Mouse (Mus musculus) splenic B cell, adult 2 months (primary cell): ENCODE data around the gene Endou.

Source experiments
- DNase-seq: peaks from one replicate; pipeline ENCODE4 v3.0.0-alpha.2; 2011; ENCODE audit warnings: low read depth, low spot score
- H3K27me3 ChIP-seq: 2 replicates; pipeline ENCODE4 v1.6.1; 2012; ENCODE audit warnings: mild to moderate bottlenecking, low read length, moderate library complexity, mixed read lengths; ENCODE audit not compliant: control insufficient read depth, poor library complexity, insufficient read depth, severe bottlenecking
- H3K36me3 ChIP-seq: 2 replicates; pipeline ENCODE4 v1.6.1; 2012; ENCODE audit warnings: mild to moderate bottlenecking, low read length, moderate library complexity, mixed read lengths; ENCODE audit not compliant: control insufficient read depth, poor library complexity, insufficient read depth, severe bottlenecking

The Endou gene

DNA sequence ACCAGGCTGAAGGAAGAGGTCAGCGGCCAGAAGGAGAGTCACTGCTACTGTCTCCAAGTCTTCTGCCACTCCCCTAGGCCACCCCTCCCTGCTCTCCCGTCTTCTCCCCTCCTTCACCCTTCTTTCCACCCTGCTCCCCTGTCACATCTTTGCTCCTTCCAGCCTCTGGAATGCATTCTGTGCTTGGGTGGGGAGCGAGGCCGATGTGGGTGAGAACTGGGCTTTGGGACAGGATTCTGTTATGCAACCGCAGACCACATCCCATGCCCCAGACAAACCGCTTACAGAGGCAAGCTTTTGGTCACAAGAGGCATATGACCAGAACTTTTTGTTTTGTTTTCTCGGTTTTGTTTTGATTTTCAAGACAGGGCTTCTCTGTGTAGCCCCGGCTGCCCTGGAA lies 4.1 kb downstream of the Endou start:
- peak; percentile 48 for DNase-seq
- no peaks in the 10 kb centered on the region for H3K27me3 ChIP-seq
- no peaks in the 10 kb centered on the region for H3K36me3 ChIP-seq

- Histone ChIP-seq H3K27me3 (no peaks in the 10 kb centered on the region), H3K36me3 (no peaks in the 10 kb centered on the region)
- DNase-seq = no peak
Measured at GRCm38 (mm10) chr15:97726310-97726709, 4.8 kb downstream of the Endou start.

DNA sequence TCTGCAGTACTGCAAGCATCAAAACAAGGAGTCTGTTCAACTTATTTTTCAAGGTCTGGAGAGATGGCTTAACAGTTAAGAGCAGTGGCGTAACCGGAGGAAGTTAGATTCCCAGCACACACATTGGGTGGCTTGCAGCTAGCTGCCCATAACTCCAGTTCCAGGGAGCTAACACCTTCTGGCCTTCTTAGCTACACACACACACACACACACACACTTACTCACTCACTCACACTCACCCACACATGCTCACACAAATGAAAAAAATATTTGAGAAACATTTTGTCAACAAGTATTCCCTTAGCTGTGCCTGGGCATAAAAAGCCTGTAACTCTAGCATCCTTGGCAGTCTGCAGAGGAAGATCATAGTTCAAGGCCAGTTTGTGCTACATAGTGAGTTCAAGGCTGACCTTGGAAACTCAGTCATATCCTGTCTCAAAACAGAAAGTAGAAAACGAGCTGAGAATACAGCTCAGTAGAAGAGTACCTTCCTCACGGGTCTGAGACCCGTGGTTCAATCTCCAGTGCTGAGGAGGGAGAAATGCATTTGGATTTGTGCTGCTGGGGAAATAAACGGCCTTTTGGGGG lies 5.8 kb downstream of the Endou start:
- H3K27me3 ChIP-seq = no peaks in the 10 kb centered on the region
- H3K36me3 ChIP-seq = no peaks in the 10 kb centered on the region
- no peak for DNase-seq

DNA sequence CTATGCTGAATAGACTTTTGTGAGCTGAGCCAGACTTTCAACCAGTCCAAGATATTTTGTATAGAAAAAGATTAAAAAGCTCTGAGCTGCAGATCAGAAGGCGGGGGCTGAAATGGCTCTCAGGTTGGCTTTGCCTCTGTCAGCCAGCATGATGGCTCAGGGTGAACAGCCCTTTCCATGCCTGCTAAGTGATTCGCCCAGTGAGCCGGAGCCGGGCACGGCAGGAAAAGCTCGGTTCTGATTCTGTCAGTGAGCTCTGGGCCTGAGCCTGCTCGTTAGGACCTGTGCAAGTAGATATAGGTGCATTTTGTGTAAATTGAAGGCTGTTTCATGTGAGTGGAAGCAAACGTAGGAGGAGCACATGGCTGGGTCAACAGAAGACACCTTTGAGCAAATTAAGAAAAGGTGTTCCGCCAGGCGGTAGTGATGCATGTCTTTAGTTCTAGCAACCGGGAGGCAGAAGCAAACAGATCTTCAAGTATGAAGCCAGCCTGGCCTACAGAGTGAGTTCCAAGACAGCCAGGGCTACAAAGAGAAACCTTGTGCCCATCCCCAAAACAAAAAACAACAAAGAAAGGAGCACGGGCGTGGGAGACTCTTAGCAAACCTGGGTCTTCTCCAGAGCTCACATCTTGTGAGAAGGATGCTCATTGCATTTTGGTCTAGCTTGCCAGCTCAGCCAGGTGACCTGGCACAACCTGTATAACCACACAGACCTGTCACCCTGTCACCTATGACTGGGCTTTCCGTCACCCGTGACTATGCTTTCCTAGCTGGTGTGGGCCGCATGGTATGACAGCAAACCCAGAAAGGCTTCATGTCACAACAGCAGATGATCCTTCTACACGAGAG lies 6.6 kb downstream of the Endou start:
- Histone ChIP-seq H3K27me3 (no peaks in the 10 kb centered on the region), H3K36me3 (no peaks in the 10 kb centered on the region)
- DNase-seq = no peak

DNA sequence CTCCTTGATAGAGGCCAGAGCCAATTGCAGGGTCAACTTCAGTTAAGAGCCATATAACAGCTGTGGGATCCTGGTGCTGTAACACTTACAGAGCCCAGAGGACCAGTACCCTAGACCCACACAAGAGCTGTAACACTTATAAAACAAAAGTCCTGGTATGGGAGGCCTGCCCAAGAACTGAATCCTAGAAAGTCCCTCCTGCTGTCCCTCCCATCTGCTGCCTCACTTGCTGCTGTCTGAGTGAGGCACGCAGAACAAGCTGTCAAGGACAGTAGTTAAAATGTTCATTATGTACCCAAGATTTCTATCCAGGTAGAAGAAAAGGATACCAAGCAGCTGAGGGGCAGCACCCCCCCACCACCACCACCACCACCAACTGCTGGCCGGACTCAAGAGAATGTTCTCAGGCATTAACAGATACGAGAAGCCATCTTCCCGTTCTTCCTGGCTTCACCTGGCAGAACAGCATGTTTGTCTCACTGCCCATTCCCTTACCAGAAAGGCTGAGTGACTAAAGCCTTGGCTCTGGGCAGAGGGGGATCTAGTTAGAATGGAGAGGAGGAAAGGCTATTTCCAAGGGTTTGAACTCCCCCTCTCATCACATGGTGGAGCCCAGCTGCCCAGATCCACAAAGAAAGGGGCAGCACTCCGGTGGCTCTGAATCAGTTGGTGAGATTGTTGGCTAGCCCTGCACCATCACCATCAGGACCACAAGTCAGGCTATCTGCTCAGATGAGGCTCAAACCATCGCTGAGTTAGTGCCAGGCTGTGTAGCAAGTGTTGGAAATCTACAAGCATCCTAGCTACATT lies 7.4 kb downstream of the Endou start:
- Histone ChIP-seq H3K27me3 (no peaks in the 10 kb centered on the region), H3K36me3 (no peaks in the 10 kb centered on the region)
- DNase-seq = no peak

- peak; percentile 48 for DNase-seq
- no peaks in the 10 kb centered on the region for H3K36me3 ChIP-seq
- H3K27me3 ChIP-seq = no peaks in the 10 kb centered on the region
Measured at GRCm38 (mm10) chr15:97721008-97721701, 10.0 kb downstream of the Endou start.

GRCm38 (mm10) chr15:97720026-97720675 lies 11.0 kb downstream of the Endou start:
- Histone ChIP-seq H3K36me3 (no peaks in the 10 kb centered on the region), H3K27me3 (no peaks in the 10 kb centered on the region)
- DNase-seq = no peak

DNA sequence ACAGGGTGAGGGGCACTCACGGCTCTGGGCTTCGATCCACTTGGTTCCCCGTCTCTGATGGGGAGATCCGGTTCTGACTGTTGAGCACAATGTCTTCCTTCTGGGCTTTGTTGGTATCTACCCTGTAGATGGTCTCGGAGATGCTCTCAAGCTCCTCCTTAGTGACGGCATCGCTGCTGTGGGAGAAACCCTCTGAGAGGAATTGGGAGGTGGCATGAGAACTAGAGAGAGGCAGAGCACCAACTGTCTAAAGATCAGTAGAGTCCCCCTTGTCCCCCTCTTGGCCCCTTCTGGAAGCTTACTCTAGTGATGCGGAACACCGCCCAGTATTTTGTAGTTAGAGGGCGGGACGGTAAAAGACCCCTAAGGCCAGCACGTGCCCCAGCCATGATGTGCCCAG lies 11.6 kb downstream of the Endou start:
- no peaks in the 10 kb centered on the region for H3K27me3 ChIP-seq
- no peak for DNase-seq
- no peaks in the 10 kb centered on the region for H3K36me3 ChIP-seq

- no peaks in the 10 kb centered on the region for H3K27me3 ChIP-seq
- no peak for DNase-seq
- no peaks in the 10 kb centered on the region for H3K36me3 ChIP-seq
Measured at GRCm38 (mm10) chr15:97718535-97719155, 12.5 kb downstream of the Endou start.

DNA sequence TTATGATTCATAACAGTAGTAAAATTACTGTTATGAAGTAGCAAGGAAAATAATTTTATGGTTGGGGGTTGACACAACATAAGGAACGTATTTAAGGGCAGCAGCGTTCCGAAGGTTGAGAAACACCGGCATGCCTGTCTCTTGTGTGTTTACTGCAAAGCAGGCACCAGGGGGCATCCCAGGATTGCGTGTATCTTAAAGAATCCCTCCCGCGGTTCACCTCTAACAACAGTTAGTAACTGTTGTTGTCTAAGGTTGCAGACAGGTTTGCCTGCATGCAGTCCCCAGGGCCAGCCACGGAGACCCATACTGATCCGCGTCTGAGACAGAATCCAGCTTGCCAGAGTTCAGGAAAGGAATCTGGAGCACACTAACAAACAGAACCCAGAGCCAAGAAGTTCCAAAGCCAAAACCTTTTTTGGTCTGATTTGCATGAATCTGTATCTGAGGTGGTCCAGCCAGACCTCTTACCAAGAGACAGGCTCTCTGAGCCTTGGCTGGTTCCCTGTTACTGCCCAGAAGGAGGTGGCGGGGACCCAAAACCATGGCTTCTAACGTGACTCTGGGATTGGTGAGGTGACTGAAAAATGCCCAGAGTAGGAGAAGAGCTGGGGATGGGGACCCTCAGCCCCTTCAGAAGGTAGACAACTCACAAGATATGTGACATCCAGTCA lies 13.1 kb downstream of the Endou start:
- no peaks in the 10 kb centered on the region for H3K27me3 ChIP-seq
- peak; percentile 89 for DNase-seq
- H3K36me3 ChIP-seq = no peaks in the 10 kb centered on the region

- Histone ChIP-seq H3K36me3 (no peaks in the 10 kb centered on the region), H3K27me3 (no peaks in the 10 kb centered on the region)
- no peak for DNase-seq
Measured at GRCm38 (mm10) chr15:97716782-97717181, 14.4 kb downstream of the Endou start.

GRCm38 (mm10) chr15:97715734-97716133 lies 15.4 kb downstream of the Endou start:
- DNase-seq = no peak

DNA sequence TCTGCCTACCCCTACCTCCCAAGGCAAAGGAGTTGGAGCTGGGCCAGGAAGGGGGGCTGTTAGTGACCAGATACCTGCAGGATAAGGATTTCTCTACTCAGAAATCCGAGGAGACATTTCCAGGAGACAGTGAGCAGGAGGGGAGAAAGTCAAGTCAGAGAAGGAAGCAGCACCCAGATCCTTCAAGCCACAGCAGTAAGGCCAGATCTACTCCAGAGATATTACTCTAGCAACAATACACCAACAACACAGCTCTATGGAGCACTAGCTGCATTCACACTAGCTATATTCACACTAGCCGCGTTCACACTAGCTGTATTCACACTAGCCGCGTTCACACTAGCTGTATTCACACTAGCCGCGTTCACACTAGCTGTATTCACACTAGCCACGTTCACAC lies 16.1 kb downstream of the Endou start:
- no peak for DNase-seq
- no peaks in the 10 kb centered on the region for H3K36me3 ChIP-seq
- no peaks in the 10 kb centered on the region for H3K27me3 ChIP-seq

More at GRCm38 (mm10) chr15:97715734-97716133, 15.4 kb downstream of the Endou start:
- Histone ChIP-seq H3K27me3 (no peaks in the 10 kb centered on the region), H3K36me3 (no peaks in the 10 kb centered on the region)
